Mouse (Mus musculus): ENCODE results near the gene Srms. TPM values are rescaled to one million over a fixed set of nuclear protein-coding genes. Genes with fewer than 3 reads are reported as not detected.

The Srms gene
- total RNA-seq (2021): under 1 TPM; 0.30 to 0.35 TPM
- long read RNA-seq, experiment 1, partial matches to known transcripts: 0 of 2 reads
- long read RNA-seq, experiment 1, other reads (novel, unspliced or antisense): 2 of 2 reads
- long read RNA-seq, experiment 2, partial matches to known transcripts: 0 of 1 reads
- long read RNA-seq, experiment 2, other reads (novel, unspliced or antisense): 1 of 1 reads

- DNase-seq (ENCODE audit: low spot score in 2 of 2): no peak
- intact Hi-C loops (cut with DNase I): no loop called here
Observed at GRCm38 (mm10) chr2:181213021-181213445, at the start of gene Srms. Gene Srms, minus strand, starts transcription at chr2:181213185.

GRCm38 (mm10) chr2:181253248-181253647, 40.3 kb upstream of the Srms start:
- intact Hi-C loops (cut with DNase I): no loop called here

GRCm38 (mm10) chr2:181251841-181252240, 38.9 kb upstream of the Srms start:
- no peak for DNase-seq (ENCODE audit: low spot score in 2 of 2)
- intact Hi-C loops (cut with DNase I): no loop called here

More at GRCm38 (mm10) chr2:181253248-181253647, 40.3 kb upstream of the Srms start:
- no peak for DNase-seq (ENCODE audit: low spot score in 2 of 2)

GRCm38 (mm10) chr2:181249217-181249616, 36.2 kb upstream of the Srms start:
- intact Hi-C loops (cut with DNase I): no loop called here
- DNase-seq (ENCODE audit: low spot score in 2 of 2): no peak

GRCm38 (mm10) chr2:181245031-181245430, 32.0 kb upstream of the Srms start:
- intact Hi-C loops (cut with DNase I): no loop called here
- DNase-seq (ENCODE audit: low spot score in 2 of 2): no peak

- intact Hi-C loops (cut with DNase I): no loop called here
- no peak for DNase-seq (ENCODE audit: low spot score in 2 of 2)
Observed at GRCm38 (mm10) chr2:181243706-181244394, 30.9 kb upstream of the Srms start.

GRCm38 (mm10) chr2:181242314-181242665, 29.3 kb upstream of the Srms start:
- intact Hi-C loops (cut with DNase I): no loop called here
- no peak for DNase-seq (ENCODE audit: low spot score in 2 of 2)

- DNase-seq (ENCODE audit: low spot score in 2 of 2): no peak
- intact Hi-C loops (cut with DNase I): no loop called here
Observed at GRCm38 (mm10) chr2:181241602-181242313, 28.8 kb upstream of the Srms start, which contains the start of gene Helz2. Gene Helz2, minus strand, starts transcription at chr2:181242027.

- intact Hi-C loops (cut with DNase I): no loop called here
- no peak for DNase-seq (ENCODE audit: low spot score in 2 of 2)
Observed at GRCm38 (mm10) chr2:181240806-181241440, 27.9 kb upstream of the Srms start.

- peak in 1 of 2 experiments; percentile 12 for DNase-seq (ENCODE audit: low spot score in 2 of 2)
- intact Hi-C loops (cut with DNase I): no loop called here
Observed at GRCm38 (mm10) chr2:181239261-181239660, 26.3 kb upstream of the Srms start.

GRCm38 (mm10) chr2:181238861-181239260, 25.9 kb upstream of the Srms start:
- intact Hi-C loops (cut with DNase I): no loop called here
- no peak for DNase-seq (ENCODE audit: low spot score in 2 of 2)

- DNase-seq (ENCODE audit: low spot score in 2 of 2): no peak
- intact Hi-C loops (cut with DNase I): no loop called here
Observed at GRCm38 (mm10) chr2:181238091-181238610, 25.2 kb upstream of the Srms start.

GRCm38 (mm10) chr2:181237251-181238014, 24.4 kb upstream of the Srms start:
- intact Hi-C loops (cut with DNase I): no loop called here
- DNase-seq (ENCODE audit: low spot score in 2 of 2): no peak

GRCm38 (mm10) chr2:181235681-181236566, 22.9 kb upstream of the Srms start:
- DNase-seq (ENCODE audit: low spot score in 2 of 2): no peak
- intact Hi-C loops (cut with DNase I): no loop called here

GRCm38 (mm10) chr2:181234680-181235079, 21.7 kb upstream of the Srms start:
- no peak for DNase-seq (ENCODE audit: low spot score in 2 of 2)
- intact Hi-C loops (cut with DNase I): no loop called here

GRCm38 (mm10) chr2:181233443-181233842, 20.5 kb upstream of the Srms start:
- DNase-seq (ENCODE audit: low spot score in 2 of 2): no peak
- intact Hi-C loops (cut with DNase I): no loop called here

GRCm38 (mm10) chr2:181231171-181231570, 18.2 kb upstream of the Srms start:
- intact Hi-C loops (cut with DNase I): no loop called here
- no peak for DNase-seq (ENCODE audit: low spot score in 2 of 2)

GRCm38 (mm10) chr2:181228335-181228734, 15.3 kb upstream of the Srms start:
- intact Hi-C loops (cut with DNase I): no loop called here
- DNase-seq (ENCODE audit: low spot score in 2 of 2): no peak

Data from left cerebral cortex, postnatal 14 days (tissue).